Mouse (Mus musculus): ENCODE measurements around the gene Pcsk4.

- TF ChIP-seq POLR2A (IDR thresholded peaks at IDR 0.05; ENCODE audit: low read depth, low read length) (no peak), CTCF (conservative IDR thresholded peaks at IDR 0.05; ENCODE audit: insufficient read depth, insufficient read length, low read depth, low read length) (no peak)
Measured at GRCm38 (mm10) chr10:80341026-80341425, 11.7 kb upstream of the Pcsk4 start.
